Mouse (Mus musculus) forebrain, embryonic 11.5 days (tissue): ENCODE results near the gene Dnah3. TPM values are rescaled to one million over a fixed set of nuclear protein-coding genes. Genes with fewer than 3 reads are reported as not detected.

Experiments
- ATAC-seq: fragments of 200-750 bp; cut with Nextera tagmentation; replicated peaks from 2 replicates; pipeline ENCODE4 v1.8.0; 2017; ENCODE audit warnings: moderate TSS enrichment; ENCODE audit not compliant: low FRiP score
- DNase-seq: peaks from one replicate; pipeline ENCODE4 v3.0.0-alpha.2; 2017; ENCODE audit warnings: low spot score
- H3K27ac ChIP-seq: fragments of 300-500 bp; sonication (generic); 2 replicates; pipeline ENCODE4 v1.5.1; 2014; ENCODE audit warnings: low read depth, low read length
- H3K27me3 ChIP-seq: fragments of 300-500 bp; sonication (generic); 2 replicates; pipeline ENCODE4 v1.6.1; 2014; ENCODE audit warnings: mild to moderate bottlenecking, low read length, mixed read lengths; ENCODE audit not compliant: control insufficient read depth, insufficient read depth
- H3K36me3 ChIP-seq: fragments of 300-500 bp; sonication (generic); 2 replicates; pipeline ENCODE4 v1.6.1; 2014; ENCODE audit warnings: mild to moderate bottlenecking, low read length, moderate library complexity, mixed read lengths; ENCODE audit not compliant: control insufficient read depth, insufficient read depth
- H3K4me1 ChIP-seq: fragments of 300-500 bp; sonication (generic); replicated peaks from 2 replicates; pipeline ENCODE4 v1.6.1; 2014; ENCODE audit warnings: low read length, mixed read lengths; ENCODE audit not compliant: control insufficient read depth, insufficient read depth
- H3K4me2 ChIP-seq: fragments of 300-500 bp; sonication (generic); 2 replicates; pipeline ENCODE4 v1.6.1; 2014; ENCODE audit warnings: low read depth, mild to moderate bottlenecking, low read length, moderate library complexity, mixed read lengths; ENCODE audit not compliant: severe bottlenecking
- H3K4me3 ChIP-seq: fragments of 300-500 bp; sonication (generic); 2 replicates; pipeline ENCODE4 v1.5.1; 2014; ENCODE audit warnings: low read depth, low read length
- H3K9ac ChIP-seq: fragments of 300-500 bp; sonication (generic); 2 replicates; pipeline ENCODE4 v1.6.1; 2014; ENCODE audit warnings: low read length
- H3K9me3 ChIP-seq: fragments of 300-500 bp; sonication (generic); 2 replicates; pipeline ENCODE4 v1.6.1; 2016; ENCODE audit warnings: low read length, mixed read lengths; ENCODE audit not compliant: control insufficient read depth
- WGBS: fragments of 180-500 bp; shearing (Covaris S2); extraction: QIAGEN DNeasy Blood & Tissue Kit; methylation state at CpG from one replicate; pipeline ENCODE4 v1.1.7; 2014; 5-methylcytosine and 5-hydroxymethylcytosine counted together
- polyA plus RNA-seq: library from polyadenylated mRNA; unstranded; fragments of >200 nt; fragmentation: Nextera tagmentation; extraction: Ambion mirVana; gene quantifications from 2 replicates; pipeline ENCODE4 v1.2.1, GENCODE M21; 2014

Dnah3 gene
- polyA plus RNA-seq, 1 experiment from 2014 or later, result 0.07 TPM

DNA sequence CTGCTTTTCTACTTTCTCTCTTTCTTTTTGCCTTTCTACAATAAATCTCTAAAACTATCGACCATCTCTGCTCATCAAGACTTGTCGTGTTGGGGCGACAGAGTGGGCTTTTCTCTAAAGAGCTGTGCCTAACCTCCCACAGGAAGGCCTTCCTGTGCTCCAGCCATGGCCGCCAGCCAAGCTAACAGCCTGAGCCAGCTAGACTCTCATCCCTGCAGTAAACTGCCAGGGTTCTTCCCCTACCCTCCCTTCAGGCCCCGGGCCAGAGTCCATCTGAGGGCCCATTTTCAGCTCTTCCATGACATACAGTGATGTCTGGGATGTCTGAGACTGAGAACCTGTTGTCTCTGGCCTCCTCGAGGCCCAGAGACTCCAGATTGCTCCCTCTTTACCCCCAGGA, 118.8 kb downstream of the Dnah3 start:
- DNase-seq, result no peak
- 82% methylated on average over 6 of the region's 6 CpGs for WGBS
- Histone ChIP-seq H3K9me3 (no peaks in the 10 kb centered on the region), H3K27ac (no peak overlapping the region), H3K9ac (no peak overlapping the region), H3K4me1 (no peaks in the 10 kb centered on the region), H3K27me3 (no peaks in the 10 kb centered on the region), H3K4me2 (no peak overlapping the region), H3K36me3 (no peaks in the 10 kb centered on the region), H3K4me3 (no peak overlapping the region)
- ATAC-seq, result no peak

DNA sequence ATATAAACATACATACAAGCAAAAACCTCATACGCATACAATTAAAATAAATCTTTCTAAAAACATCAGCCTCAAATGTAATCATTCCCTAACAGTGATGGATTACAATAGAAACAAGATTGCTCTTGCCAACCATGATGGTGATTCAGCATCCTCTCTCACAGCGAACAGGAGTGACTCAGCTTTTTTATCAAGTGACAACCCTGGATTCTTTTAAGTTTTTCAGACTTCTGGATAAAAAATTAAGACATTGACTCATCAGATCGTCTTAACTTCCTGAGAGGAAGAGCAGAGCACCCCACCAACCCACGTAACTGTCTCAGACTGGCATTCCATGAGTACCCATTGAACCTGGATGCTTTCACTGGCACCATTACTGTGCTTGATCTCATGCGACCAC, 120.9 kb downstream of the Dnah3 start:
- ATAC-seq (no peak), DNase-seq (no peak)
- 89% methylated on average over 5 of the region's 5 CpGs for WGBS
- Histone ChIP-seq H3K27ac (no peak overlapping the region), H3K9ac (no peak overlapping the region), H3K36me3 (no peaks in the 10 kb centered on the region), H3K4me3 (no peak overlapping the region), H3K4me1 (no peaks in the 10 kb centered on the region), H3K4me2 (no peak overlapping the region), H3K27me3 (no peaks in the 10 kb centered on the region), H3K9me3 (no peaks in the 10 kb centered on the region)

DNA sequence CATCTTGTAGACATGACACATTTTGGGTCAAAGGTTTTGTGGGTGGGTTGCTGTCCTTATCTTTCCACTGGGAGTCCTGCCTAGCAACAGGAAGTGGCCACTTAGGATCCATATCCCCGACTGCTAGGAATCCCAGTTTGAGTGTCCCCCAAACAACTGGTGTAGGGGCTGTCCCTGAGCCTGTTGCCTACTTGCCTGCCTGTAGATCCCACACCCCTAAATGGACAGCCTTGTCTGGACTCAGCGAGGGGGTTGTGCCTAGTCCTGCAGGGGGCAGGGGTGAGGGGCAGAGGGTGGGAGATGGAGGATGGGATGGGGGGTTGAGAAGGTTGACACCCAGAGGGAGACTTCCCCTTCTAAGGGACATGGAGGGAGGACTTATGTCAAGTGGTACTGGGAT, 125.8 kb downstream of the Dnah3 start:
- DNase-seq (no peak), ATAC-seq (no peak)
- no peak overlapping the region for H3K9ac ChIP-seq
- H3K4me3 ChIP-seq, result no peak overlapping the region
- H3K9me3 ChIP-seq, result no peaks in the 10 kb centered on the region
- no peak overlapping the region for H3K4me2 ChIP-seq
- no peaks in the 10 kb centered on the region for H3K4me1 ChIP-seq
- no peaks in the 10 kb centered on the region for H3K27me3 ChIP-seq
- H3K27ac ChIP-seq, result no peak overlapping the region
- WGBS, result 76% methylated on average over 2 of the region's 2 CpGs
- no peaks in the 10 kb centered on the region for H3K36me3 ChIP-seq

DNA sequence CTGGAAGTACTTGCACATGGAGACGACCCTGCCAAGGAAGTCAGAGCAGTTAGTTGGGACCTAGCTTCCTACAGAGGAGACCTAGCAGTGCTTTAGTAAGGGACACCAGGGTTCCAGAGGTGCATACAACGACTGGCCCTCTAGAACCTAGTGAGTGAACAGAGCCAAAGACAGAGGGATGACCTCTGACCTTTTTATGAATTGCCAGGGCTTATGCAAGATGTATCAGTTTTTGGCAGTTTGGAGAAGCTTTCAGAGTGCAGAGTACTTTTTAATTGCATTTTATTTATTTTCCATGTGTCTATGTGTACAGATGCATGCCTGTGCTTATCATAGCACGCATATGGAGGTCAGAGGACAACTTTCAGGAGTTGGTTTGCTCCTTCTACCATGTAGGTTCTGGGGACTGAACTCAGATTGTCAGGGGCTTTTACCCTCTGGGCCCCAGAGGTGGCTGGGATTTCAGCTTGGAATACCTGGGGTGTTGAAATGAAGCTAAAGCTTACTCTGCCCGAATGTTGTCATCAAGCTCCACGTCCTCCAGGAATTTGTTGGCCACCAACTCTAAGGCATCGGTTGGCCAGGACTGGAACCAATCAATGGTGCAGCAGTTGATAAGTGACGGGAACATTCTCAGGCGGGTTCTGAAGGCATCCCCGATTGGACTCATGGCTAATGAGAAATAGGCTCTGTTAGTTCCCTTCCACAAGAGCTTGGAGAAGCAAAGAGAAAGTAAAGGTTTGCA, 129.3 kb downstream of the Dnah3 start:
- Histone ChIP-seq H3K9me3 (no peaks in the 10 kb centered on the region), H3K27ac (no peak overlapping the region), H3K9ac (no peak overlapping the region), H3K4me1 (no peaks in the 10 kb centered on the region), H3K4me2 (no peak overlapping the region), H3K27me3 (no peaks in the 10 kb centered on the region), H3K4me3 (no peak overlapping the region), H3K36me3 (no peaks in the 10 kb centered on the region)
- DNase-seq, result no peak
- no peak for ATAC-seq
- 84% methylated on average over 9 of the region's 9 CpGs for WGBS

DNA sequence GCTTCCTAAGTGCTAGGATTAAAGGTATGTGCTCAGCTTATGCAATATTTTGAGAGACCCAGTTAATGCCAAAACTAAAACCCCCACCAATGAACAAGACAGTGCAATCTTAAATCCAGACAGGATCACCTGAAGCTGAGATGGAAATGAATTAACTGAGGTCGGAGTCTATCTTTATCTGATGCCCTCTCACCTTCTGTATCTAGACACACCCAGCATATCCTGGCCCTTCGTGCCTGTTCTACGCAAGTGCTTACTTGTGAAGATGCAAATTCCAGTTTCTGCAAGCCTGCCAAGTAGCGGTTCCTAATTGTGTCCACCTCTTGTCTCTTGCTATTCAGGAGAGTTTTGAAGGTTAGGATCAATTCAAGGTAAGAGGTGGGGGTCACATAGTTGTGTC, 129.9 kb downstream of the Dnah3 start:
- Histone ChIP-seq H3K4me3 (no peak overlapping the region), H3K4me1 (no peaks in the 10 kb centered on the region), H3K27me3 (no peaks in the 10 kb centered on the region), H3K9ac (no peak overlapping the region), H3K4me2 (no peak overlapping the region), H3K36me3 (no peaks in the 10 kb centered on the region), H3K27ac (no peak overlapping the region), H3K9me3 (no peaks in the 10 kb centered on the region)
- DNase-seq (no peak), ATAC-seq (no peak)
- 89% methylated on average over 4 of the region's 4 CpGs for WGBS

DNA sequence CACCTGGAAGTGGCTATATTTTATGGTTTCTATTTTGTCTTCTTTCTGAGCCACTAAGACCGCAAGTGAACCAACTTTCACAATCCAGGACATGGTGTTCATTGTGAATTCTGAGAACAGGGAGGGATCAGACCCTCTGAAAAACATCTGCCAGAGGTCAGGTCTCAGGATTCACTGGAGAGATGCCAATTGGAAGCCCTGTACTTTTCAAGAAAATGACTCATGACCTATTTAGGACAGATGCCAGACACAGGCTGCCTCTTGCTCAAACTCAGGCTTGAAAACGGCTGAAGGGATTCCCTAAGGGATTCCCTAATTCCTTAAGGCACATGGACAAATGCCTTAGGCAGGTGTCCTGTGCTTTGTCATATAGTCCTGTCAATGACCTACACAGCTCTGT, 134.0 kb downstream of the Dnah3 start:
- DNase-seq (no peak), ATAC-seq (no peak)
- 73% methylated on average over 2 of the region's 2 CpGs for WGBS
- Histone ChIP-seq H3K27ac (no peak overlapping the region), H3K4me1 (no peaks in the 10 kb centered on the region), H3K9ac (no peak overlapping the region), H3K27me3 (no peaks in the 10 kb centered on the region), H3K4me2 (no peak overlapping the region), H3K36me3 (no peaks in the 10 kb centered on the region), H3K4me3 (no peak overlapping the region), H3K9me3 (no peaks in the 10 kb centered on the region)

DNA sequence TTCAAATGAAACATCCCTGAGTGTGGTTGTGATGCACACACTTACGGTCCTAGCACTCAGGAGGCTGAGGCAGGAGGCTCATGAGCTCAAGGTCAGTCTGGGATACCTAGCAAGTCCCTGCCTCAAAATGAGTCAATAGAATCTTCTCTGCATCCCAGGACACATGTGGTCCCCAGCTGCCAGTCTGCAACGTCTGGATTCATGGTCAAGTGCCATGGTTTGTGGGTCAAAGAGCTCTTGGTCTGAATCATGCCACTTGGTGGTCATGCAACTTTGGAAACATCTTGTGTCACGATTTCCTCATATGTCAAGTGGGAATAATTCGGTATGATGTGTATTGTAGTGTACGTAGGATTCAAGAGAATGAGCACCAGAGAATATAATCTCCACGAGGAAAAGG, 134.5 kb downstream of the Dnah3 start:
- H3K4me2 ChIP-seq, result no peak overlapping the region
- ATAC-seq (no peak), DNase-seq (no peak)

DNA sequence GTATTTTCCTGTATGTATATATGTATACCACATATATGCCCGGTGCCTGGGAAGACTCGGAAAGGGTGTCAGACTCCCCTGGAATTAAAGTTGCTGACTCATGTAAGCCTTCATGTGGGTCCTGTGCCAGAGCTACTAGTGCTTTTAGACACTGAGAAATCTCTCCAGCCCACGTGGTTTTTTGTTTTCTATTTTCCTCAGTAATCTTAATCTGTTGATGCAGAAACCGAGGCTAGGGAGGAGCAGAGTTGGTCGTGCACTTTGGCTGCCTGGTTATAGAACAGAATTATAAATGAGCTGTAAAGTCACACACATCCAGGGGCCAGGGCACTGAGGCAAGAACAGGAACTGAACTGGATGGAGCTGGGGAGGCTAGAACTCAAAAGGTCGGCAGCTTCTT, 135.1 kb downstream of the Dnah3 start:
- no peak overlapping the region for H3K9ac ChIP-seq
- ATAC-seq (no peak), DNase-seq (no peak)
- no peak overlapping the region for H3K4me2 ChIP-seq
- H3K4me3 ChIP-seq, result no peak overlapping the region
- WGBS, result 81% methylated on average over 6 of the region's 6 CpGs
- no peaks in the 10 kb centered on the region for H3K9me3 ChIP-seq
- H3K27me3 ChIP-seq, result no peaks in the 10 kb centered on the region
- no peaks in the 10 kb centered on the region for H3K36me3 ChIP-seq
- no peak overlapping the region for H3K27ac ChIP-seq
- no peaks in the 10 kb centered on the region for H3K4me1 ChIP-seq

More for the DNA sequence above, 134.5 kb downstream of the Dnah3 start:
- no peaks in the 10 kb centered on the region for H3K36me3 ChIP-seq
- H3K9ac ChIP-seq, result no peak overlapping the region
- H3K27ac ChIP-seq, result no peak overlapping the region
- H3K4me1 ChIP-seq, result no peaks in the 10 kb centered on the region
- WGBS, result 87% methylated on average over 6 of the region's 6 CpGs
- no peaks in the 10 kb centered on the region for H3K9me3 ChIP-seq
- H3K27me3 ChIP-seq, result no peaks in the 10 kb centered on the region
- H3K4me3 ChIP-seq, result no peak overlapping the region

DNA sequence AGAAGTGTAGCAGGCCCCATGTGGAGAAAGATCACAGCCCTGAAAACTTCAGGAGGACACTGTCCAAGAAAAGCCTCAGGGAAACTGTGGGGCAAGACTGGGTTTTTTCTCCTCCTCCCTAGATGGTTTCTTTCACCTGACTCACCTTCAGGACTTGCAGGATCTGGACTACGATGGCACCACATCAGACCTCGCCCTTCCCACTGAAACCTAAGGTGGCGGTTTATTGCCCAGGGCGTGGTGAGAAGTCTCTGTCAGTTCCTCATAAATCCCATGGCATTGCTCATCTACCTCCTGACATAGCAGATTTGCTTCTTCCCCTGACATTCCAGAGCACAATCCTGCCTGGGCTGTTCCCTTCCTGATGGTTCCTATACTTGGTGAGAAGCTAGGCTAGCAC, 135.6 kb downstream of the Dnah3 start:
- DNase-seq, result no peak
- H3K36me3 ChIP-seq, result no peaks in the 10 kb centered on the region
- WGBS, result 94% methylated on average over 4 of the region's 4 CpGs

More for the DNA sequence above, 135.6 kb downstream of the Dnah3 start:
- H3K4me2 ChIP-seq, result no peak overlapping the region
- no peak for ATAC-seq
- H3K27ac ChIP-seq, result no peak overlapping the region
- H3K9ac ChIP-seq, result no peak overlapping the region
- no peak overlapping the region for H3K4me3 ChIP-seq
- no peaks in the 10 kb centered on the region for H3K27me3 ChIP-seq
- no peaks in the 10 kb centered on the region for H3K4me1 ChIP-seq
- no peaks in the 10 kb centered on the region for H3K9me3 ChIP-seq
